Mouse (Mus musculus) retina, adult 2 months (tissue): ENCODE measurements around the gene Grip1.

Source experiments
- DNase-seq: peaks from one replicate; pipeline ENCODE4 v3.0.0-alpha.2; 2012; ENCODE audit warnings: low read depth, low spot score

Gene Grip1

DNA sequence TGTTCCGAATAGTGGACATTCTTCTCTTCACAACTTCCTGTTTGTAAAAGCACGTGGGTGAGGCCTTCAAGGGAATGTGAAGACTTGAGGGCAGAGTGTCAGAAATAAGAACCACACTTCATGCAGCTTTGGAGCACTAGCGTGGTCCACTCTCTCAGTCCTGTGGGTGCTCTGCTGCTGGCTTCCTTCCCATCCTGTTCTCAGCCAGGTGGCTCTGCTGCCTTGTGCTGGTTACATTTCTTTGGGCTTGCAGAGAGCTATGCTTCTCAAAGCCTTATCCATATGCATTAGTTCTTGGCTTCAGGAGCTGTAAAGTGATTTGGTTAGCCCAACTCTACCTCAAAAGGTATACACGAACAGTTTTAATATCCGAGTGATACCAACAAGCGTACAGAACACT lies 497.8 kb downstream of the Grip1 start:
- DNase-seq: no peak

GRCm38 (mm10) chr10:119957260-119957955 lies 503.8 kb downstream of the Grip1 start:
- DNase-seq: no peak

DNA sequence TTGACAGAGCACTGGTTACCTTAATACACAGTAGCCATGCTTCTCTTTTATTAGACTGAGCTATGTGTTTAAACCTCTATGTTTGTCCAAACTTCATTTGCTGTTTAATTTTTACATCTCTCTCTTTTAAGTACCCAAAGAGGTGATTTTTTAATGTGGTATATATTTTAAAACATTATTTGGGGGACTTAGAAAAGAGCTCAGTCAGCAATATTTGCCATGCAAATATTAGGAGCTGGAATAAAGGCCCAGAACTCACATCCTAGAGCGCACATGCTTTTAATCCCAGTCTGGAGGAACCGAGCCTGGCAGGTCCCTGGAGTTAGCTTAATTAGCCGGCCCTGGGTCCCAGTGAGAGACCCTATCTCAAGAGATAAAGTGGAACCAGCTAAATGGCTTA lies 507.3 kb downstream of the Grip1 start:
- no peak for DNase-seq

DNA sequence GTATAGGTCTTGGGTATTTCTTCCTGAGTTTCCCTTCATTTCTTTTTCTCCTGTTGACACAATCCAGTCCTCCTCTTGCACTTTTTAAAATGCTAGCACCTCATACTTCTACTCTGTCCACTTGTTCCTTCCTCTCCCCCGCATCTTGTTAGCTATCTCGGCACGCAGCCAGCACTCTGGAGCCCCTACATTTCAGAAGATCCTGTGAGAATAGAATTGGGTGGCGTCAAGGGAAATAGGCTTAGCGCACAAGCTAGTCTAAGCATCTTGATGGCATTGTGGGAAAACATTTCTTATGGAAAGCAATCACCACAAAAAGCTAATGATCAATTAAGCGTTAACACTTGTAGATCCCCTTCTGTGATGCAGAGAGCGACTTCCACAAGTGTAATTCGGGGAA lies 512.7 kb downstream of the Grip1 start:
- no peak for DNase-seq

DNA sequence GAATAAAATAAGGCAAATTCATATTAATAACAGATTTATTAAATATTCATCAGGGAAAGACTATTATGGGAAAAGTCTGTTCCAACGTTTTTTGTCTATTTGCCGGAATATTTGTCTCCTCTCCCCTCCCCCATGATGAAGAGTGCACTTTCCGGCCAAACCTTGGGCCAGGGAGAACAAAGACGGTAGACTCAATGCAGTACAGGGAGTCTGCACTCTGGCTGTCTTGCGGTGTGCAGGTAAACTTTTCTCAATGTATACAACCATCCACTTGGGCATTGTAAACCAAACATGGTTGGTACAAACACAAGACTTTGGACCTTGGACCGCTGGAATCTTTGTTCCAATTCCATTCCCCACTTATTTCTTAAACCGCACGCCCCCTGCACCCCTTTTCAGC lies 525.8 kb downstream of the Grip1 start:
- no peak for DNase-seq

DNA sequence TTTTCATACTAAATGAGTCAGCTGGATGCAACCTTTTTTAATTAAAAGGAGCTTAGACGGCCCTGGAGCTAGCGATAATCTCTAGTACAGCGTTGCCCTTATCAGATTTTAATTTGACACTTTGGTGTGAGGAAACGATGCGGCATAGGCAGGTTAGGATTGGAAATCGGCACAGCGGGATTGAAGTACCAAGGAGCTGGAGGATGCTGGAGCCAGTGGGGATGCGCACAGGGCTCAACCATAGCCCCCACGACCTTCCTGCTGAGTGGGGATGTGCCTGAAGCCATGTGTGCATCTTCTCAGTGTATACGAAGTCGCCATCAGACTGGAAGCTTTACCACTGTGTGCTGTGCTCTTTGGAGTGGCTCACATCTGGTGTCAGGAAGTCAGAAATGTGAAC lies 526.4 kb downstream of the Grip1 start:
- DNase-seq: no peak

GRCm38 (mm10) chr10:119984299-119984698 lies 530.7 kb downstream of the Grip1 start:
- DNase-seq: no peak

DNA sequence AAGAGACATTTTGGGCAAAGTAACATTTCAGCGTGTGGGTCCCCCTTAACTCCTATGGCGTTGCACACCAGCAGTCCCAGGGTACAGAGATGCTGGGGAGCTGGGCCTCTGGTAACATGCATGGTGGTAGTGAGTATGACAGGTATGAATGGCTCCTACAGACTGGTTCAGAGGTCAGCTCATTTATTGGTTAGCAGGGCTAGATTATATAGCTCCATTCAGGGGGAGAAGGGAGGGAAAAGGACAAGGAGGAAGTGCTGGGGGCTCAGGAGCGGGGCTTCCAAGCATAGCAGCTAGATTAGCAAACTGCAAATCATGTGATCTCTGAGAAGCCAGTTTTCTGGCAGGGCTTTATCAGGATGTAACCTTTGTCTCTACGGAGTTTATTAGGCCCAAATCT lies 544.8 kb downstream of the Grip1 start:
- DNase-seq: no peak

DNA sequence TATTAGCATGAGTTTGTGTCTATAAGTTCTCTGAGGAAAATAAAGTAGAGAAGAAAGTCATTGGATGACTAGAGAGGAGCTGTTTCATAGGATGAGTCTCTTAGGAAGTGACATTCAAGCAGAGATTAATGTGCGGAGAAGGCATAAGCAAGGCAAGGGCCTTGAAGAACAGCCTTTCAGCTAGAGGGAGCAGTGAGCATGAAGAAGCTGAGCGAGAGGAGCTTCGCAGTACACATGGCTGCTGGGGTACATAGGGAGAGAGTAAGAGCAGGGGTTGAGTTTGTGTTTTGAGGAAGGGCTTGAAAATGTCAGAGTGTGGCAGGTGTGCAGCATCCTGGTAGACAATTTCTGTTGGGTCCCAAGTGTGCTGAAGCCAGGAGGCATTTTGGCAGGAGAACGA lies 548.5 kb downstream of the Grip1 start:
- no peak for DNase-seq

GRCm38 (mm10) chr10:120004096-120004495 lies 550.5 kb downstream of the Grip1 start:
- DNase-seq: no peak

- DNase-seq: no peak
Measured at GRCm38 (mm10) chr10:120005581-120005980, 552.0 kb downstream of the Grip1 start.

DNA sequence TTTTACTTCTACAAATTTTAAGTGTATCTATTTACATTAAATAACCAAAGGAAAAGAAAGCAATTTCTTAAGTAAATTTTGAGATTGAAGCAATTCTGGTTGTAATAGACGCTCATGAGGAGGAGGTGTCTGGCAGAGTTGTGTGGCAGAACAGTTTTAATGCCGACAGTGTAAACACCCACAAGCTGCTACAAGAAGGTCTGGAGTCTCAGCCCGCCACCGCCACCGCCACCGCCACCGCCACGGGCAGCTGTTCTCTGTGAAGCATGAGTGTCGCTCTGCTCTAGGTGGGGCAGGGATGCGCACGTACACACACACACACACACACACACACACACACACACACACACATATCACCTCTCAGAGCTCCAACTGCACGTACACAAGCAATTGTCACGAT lies 558.7 kb downstream of the Grip1 start:
- no peak for DNase-seq

GRCm38 (mm10) chr10:120015117-120015516 lies 561.5 kb downstream of the Grip1 start:
- DNase-seq: no peak

DNA sequence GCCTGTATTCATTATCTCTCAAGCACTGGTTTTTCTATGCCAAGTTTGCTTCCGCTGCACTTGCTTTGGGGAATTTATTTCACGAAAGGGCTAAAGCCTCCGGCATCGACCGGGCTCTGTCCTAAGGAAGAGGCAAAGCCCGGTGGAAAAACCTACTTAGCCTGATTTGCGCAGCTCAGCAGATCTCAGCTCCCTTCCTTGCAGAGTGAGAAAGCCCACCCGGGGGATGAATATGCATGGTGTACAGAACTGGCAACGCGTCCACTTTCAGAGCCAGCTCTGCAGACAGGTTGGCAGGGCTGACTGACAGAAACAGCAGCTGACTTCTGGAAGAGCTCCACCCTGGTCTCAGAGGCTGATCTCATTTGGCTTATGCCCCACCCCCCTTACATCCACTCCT lies 572.8 kb downstream of the Grip1 start:
- no peak for DNase-seq

GRCm38 (mm10) chr10:120030901-120031300 lies 577.3 kb downstream of the Grip1 start:
- DNase-seq: no peak

DNA sequence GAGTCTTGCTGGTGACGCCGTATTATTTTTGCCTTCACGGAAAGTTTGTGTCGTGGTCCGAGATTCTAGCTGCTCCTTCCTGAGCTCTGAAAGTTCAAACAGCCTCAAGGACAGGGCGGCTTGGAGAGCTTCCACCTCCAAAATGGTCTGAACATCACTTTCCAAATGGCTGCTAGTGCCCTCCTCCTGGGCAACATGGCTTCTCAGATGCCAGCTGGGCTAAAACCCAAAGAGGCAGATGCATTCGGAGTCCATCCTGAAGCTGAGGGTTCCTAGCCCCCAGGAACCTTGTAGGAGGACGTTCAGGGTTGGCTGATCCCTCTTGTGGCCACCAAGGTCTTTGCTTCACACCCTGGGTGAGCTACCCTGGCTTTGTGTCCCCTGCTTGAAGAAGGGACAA lies 577.7 kb downstream of the Grip1 start:
- no peak for DNase-seq

DNA sequence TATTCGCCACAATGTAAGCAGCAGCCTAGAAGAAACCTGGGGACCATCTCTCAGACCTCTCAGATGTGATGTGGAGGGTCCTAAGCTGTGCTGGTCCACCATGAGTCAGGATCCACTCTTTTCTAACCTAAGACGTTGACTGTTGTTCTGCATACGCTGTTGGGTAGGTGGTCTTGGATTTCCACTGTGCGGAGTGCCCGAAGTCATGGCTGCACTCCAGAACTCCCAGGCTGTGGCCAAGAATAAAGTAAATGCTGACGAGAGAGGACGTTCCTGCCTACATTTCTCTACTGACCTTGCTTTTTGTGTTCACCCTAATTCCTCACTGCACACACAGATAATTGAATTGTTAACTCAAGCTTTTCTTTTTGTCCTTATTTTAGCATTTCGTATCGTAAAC lies 580.2 kb downstream of the Grip1 start:
- DNase-seq: no peak

DNA sequence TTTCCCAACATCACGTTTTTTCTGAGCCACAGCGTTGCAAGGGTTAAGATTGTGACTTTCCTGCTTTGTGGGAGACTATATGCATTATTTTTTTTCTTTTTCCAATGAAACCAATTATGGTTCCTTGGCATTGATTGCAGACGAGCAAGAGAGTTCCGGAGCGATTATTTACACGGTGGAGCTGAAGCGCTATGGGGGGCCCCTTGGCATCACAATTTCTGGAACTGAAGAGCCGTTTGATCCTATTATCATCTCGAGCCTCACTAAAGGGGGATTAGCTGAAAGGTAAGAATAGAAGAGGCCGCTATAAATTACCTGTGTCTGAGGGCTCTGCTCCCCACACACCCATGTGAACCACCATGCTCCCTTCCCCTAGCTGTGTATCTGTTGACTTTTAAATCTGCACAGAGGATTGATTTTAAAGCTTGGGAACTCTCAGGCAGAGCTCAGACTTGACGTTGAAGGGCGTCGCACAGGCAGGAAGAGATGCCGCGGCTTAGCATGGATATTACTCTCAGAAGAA lies 581.6 kb downstream of the Grip1 start:
- DNase-seq: peak; percentile 54

- no peak for DNase-seq
Measured at GRCm38 (mm10) chr10:120035824-120036223, 582.2 kb downstream of the Grip1 start.

DNA sequence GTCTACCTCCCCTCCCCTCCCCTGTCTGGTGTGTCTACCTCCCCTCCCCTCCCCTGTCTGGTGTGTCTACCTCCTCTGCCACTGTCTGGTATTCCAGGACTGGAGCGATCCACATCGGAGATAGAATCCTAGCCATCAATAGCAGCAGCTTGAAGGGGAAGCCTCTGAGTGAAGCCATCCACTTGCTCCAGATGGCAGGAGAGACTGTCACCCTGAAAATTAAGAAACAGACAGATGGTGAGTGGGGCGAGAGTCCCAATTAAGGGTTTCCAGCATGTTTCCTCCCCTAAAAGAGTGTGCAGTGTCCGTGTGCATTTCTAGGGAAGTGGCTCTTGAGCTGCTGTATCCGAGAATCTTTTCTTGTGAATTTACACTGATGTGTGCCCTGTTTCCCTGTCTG lies 584.6 kb downstream of the Grip1 start:
- DNase-seq: no peak

GRCm38 (mm10) chr10:120044237-120044636 lies 590.6 kb downstream of the Grip1 start:
- no peak for DNase-seq

DNA sequence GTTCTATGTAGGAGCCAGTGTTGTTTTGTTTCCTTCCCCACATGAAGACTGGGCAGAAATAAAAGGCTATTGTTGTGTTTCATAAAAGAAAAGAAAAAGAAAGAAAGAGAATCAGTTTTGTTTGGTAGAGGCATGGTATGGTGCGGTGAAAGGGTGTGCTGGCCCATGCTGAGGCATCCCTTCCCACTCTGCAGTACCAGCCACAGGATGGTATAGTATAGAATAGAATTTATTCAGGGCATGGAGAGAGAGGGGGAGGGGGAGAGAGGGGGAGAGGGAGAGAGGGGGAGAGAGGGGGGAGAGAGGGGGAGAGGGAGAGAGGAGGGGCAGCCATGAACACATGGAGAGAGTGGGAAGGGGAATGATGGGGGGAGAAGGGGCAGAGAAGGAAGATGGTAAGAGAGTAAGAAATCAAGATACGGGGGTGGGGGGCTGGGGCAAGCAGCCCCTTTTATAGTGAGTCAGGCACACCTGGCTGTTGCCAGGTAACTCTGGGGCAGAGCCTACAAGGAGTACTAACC lies 591.1 kb downstream of the Grip1 start:
- no peak for DNase-seq

- DNase-seq: no peak
Measured at GRCm38 (mm10) chr10:120060579-120061237, 607.1 kb downstream of the Grip1 start.
